Mouse (Mus musculus) intestine, embryonic 15.5 days (tissue): ENCODE results near the gene Eml6. TPM values are rescaled to one million over a fixed set of nuclear protein-coding genes. Genes with fewer than 3 reads are reported as not detected.

Experiments used
- ATAC-seq: fragments of 200-750 bp; cut with Nextera tagmentation; 2 replicates; pipeline ENCODE4 v1.8.0; 2017; ENCODE audit warnings: moderate TSS enrichment, moderate library complexity
- H3K27ac ChIP-seq: fragments of 300-500 bp; sonication (generic); 2 replicates; pipeline ENCODE4 v1.5.1; 2015; ENCODE audit warnings: mild to moderate bottlenecking, inconsistent platforms
- H3K27me3 ChIP-seq: fragments of 300-500 bp; sonication (generic); replicated peaks from 2 replicates; pipeline ENCODE4 v1.6.1; 2015; ENCODE audit warnings: inconsistent platforms
- H3K36me3 ChIP-seq: fragments of 300-500 bp; sonication (generic); 2 replicates; pipeline ENCODE4 v1.6.1; 2015; ENCODE audit warnings: inconsistent platforms
- H3K4me1 ChIP-seq: fragments of 300-500 bp; sonication (generic); replicated peaks from 2 replicates; pipeline ENCODE4 v1.6.1; 2015; ENCODE audit warnings: inconsistent platforms
- H3K4me2 ChIP-seq: fragments of 300-500 bp; sonication (generic); replicated peaks from 2 replicates; pipeline ENCODE4 v1.6.1; 2015; ENCODE audit warnings: mild to moderate bottlenecking, inconsistent platforms
- H3K4me3 ChIP-seq: fragments of 300-500 bp; sonication (generic); replicated peaks from 2 replicates; pipeline ENCODE4 v1.5.1; 2015; ENCODE audit warnings: inconsistent platforms
- H3K9ac ChIP-seq: fragments of 300-500 bp; sonication (generic); 2 replicates; pipeline ENCODE4 v1.6.1; 2015; ENCODE audit warnings: inconsistent platforms
- H3K9me3 ChIP-seq: fragments of 300-500 bp; sonication (generic); 2 replicates; pipeline ENCODE4 v1.6.1; 2016; ENCODE audit warnings: inconsistent platforms
- WGBS: fragments of 180-500 bp; shearing (Covaris S2); methylation state at CpG from one replicate; pipeline ENCODE4 v1.1.7; 2015; 5-methylcytosine and 5-hydroxymethylcytosine counted together
- polyA plus RNA-seq: library from polyadenylated mRNA; unstranded; fragments of >200 nt; fragmentation: Nextera tagmentation; extraction: Ambion mirVana; gene quantifications from 2 replicates; pipeline ENCODE4 v1.2.1, GENCODE M21; 2015

Eml6 gene
- polyA plus RNA-seq, 1 experiment from 2014 or later: 0.60 TPM

DNA sequence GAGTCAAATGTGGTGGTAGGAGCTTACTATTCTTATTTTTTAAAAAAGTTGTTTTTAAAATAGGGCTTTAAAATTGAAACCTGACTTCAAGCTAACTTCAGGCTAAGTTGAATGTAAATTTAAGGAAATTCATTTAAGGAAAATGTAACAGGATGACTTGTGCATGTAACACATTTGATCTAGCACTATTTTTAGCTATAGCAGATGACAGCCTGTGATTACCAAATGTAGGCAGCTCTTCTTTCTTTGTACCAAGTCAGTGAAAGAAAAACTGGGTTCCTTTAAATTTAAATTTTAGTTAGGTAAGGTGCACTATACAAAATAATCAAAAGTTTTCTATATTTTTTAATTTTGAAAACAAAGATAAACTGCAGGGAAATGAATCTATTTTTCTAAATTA, 300.7 kb downstream of the Eml6 start:
- Histone ChIP-seq H3K27ac (no peak overlapping the region), H3K4me3 (no peak overlapping the region), H3K9me3 (no peaks in the 10 kb centered on the region), H3K9ac (no peak overlapping the region), H3K4me1 (no peaks in the 10 kb centered on the region), H3K4me2 (no peak overlapping the region), H3K27me3 (no peaks in the 10 kb centered on the region), H3K36me3 (no peaks in the 10 kb centered on the region)
- ATAC-seq: no peak

DNA sequence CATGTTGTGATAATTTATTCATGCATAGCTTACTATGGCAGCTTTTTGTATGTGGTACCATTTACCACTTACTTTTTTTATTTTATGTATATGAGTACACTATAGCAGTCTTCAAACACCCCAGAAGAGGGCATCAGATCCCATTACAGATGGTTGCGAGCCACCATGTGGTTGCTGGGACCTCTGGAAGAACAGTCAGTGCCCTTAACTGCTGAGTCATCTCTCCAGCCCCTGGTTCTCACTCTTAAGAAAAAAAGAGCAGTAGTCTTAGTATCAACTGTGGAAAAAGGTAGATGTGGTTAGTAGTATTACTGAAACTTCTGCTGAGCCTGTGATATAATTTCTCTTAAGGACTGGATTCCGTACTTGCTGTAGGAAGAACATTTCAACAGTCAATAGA, 301.6 kb downstream of the Eml6 start:
- H3K4me2 ChIP-seq: no peak overlapping the region
- H3K9me3 ChIP-seq: no peaks in the 10 kb centered on the region
- no peak overlapping the region for H3K27ac ChIP-seq
- H3K4me3 ChIP-seq: no peak overlapping the region
- no peaks in the 10 kb centered on the region for H3K4me1 ChIP-seq
- no peak overlapping the region for H3K9ac ChIP-seq
- no peaks in the 10 kb centered on the region for H3K27me3 ChIP-seq
- ATAC-seq: no peak
- no peaks in the 10 kb centered on the region for H3K36me3 ChIP-seq
- WGBS: 94% methylated on average over 2 of the region's 2 CpGs

DNA sequence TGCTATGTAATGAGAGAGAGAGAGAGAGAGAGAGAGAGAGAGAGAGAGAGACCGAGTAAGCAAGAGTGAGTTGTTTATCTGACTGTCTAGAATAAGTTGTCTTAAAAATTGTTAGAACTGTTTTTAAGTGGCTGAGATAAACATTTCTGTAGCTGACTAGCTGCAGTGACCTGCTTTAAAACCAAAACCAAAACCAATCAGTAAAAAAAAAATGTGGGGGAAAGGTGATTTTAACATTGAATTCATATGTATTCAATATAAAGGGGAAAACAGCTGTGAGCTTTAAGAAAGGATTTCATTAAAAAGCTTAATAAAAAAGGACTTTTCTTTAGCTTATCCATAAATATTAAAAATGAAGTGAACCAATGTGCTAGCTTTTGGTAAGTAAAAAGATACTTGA, 306.2 kb downstream of the Eml6 start:
- no peak for ATAC-seq
- Histone ChIP-seq H3K9ac (no peak overlapping the region), H3K9me3 (no peaks in the 10 kb centered on the region), H3K4me2 (no peak overlapping the region), H3K27me3 (no peaks in the 10 kb centered on the region), H3K27ac (no peak overlapping the region), H3K36me3 (no peaks in the 10 kb centered on the region), H3K4me3 (no peak overlapping the region), H3K4me1 (peaks cover 5% of the 10 kb centered on the region)
- WGBS: 59% methylated on average over 1 of the region's 1 CpGs

DNA sequence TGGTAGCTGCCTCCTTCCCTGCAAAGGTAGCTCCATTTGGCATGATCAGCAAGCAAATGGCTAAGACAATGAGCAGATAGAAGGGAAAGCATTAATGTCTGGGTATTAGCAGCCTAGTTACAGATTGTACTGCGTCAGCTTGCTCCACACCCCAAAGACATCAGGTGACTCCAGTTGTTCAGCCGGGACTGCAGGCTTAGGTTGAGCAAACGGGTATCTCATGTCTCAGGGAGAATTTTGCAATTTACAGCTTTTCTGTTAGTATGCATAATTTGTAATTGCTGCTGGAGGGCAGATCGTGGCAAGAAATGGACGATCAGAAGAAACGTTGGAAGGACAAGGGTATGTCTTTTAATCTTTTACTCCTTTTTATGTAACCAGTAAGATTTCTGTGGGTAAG, 307.3 kb downstream of the Eml6 start:
- Histone ChIP-seq H3K4me2 (peak overlapping the region; percentile 15; the same call in 1 of the 2 replicates), H3K27me3 (no peaks in the 10 kb centered on the region), H3K4me1 (peaks cover 5% of the 10 kb centered on the region), H3K4me3 (no peak overlapping the region), H3K36me3 (no peaks in the 10 kb centered on the region), H3K9me3 (no peaks in the 10 kb centered on the region), H3K27ac (no peak overlapping the region), H3K9ac (no peak overlapping the region)
- WGBS: 29% methylated on average over 6 of the region's 6 CpGs
- ATAC-seq: peak; percentile 95

DNA sequence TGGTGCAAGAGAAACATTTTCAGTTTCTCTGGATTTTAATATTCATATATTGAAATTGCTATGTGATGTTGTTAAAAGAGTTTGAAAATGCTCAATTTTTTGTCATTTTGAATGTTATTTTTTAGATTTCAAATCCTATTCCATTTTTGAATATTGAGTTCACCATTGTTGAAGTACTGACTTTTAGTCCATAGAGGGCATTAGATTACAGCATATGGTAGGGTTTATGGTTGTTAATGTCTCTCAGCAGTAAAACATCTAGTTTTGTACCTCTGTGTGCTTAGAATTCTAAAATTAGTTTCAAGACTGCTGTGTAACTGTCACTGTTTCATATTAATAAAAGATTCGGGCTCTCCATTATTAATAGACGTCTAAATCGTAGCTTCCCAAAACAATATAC, 310.3 kb downstream of the Eml6 start:
- Histone ChIP-seq H3K36me3 (no peaks in the 10 kb centered on the region), H3K27me3 (no peaks in the 10 kb centered on the region), H3K4me1 (peaks cover 5% of the 10 kb centered on the region), H3K4me3 (no peak overlapping the region), H3K4me2 (no peak overlapping the region), H3K9me3 (no peaks in the 10 kb centered on the region), H3K9ac (no peak overlapping the region), H3K27ac (no peak overlapping the region)
- 79% methylated on average over 3 of the region's 3 CpGs for WGBS
- ATAC-seq: no peak

DNA sequence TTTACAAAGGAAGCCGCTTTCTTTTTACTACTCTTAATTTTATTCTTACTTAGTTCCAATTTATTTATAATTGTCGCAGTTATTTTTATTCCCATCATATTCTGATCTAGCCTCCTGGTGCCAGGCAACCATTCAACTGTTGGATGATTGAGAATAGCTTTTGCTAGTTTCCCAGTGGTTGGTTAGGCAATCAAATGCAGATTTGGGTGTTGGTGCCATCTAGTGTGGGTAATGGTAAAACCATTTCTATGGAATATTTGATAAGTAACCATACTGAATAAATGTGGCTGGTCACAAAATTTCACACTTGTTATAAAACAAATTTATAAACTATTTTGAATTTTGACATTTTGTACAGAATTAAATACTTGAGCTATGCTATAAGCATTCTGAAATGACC, 311.0 kb downstream of the Eml6 start:
- 97% methylated on average over 2 of the region's 2 CpGs for WGBS
- ATAC-seq: no peak

DNA sequence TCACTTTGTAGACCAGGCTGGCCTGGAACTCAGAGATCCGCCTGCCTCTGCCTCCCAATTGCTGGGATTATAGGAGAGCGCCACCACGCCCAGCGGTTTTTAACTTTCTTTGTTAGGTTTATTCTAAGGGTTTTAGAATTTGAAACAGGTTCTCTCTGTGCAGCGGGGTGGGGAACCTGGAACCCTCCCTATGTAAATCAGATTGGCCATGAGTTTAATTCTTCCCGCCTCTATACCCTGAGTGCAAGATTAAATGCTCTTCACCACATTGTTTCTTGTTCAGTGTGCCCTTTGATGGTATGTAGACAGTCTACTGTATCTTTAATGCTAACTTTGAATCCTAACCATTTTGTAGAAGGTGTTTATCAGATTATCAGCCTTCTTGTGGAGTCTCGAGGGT, 311.7 kb downstream of the Eml6 start:
- ATAC-seq: no peak
- no peaks in the 10 kb centered on the region for H3K9me3 ChIP-seq
- 91% methylated on average over 7 of the region's 7 CpGs for WGBS
- no peak overlapping the region for H3K27ac ChIP-seq
- H3K9ac ChIP-seq: no peak overlapping the region
- H3K4me1 ChIP-seq: peaks cover 5% of the 10 kb centered on the region
- H3K4me3 ChIP-seq: no peak overlapping the region
- no peaks in the 10 kb centered on the region for H3K27me3 ChIP-seq
- no peaks in the 10 kb centered on the region for H3K36me3 ChIP-seq
- H3K4me2 ChIP-seq: no peak overlapping the region

More for the DNA sequence above, 311.0 kb downstream of the Eml6 start:
- Histone ChIP-seq H3K27me3 (no peaks in the 10 kb centered on the region), H3K27ac (no peak overlapping the region), H3K4me3 (no peak overlapping the region), H3K9ac (no peak overlapping the region), H3K4me2 (no peak overlapping the region), H3K9me3 (no peaks in the 10 kb centered on the region), H3K4me1 (peaks cover 5% of the 10 kb centered on the region), H3K36me3 (no peaks in the 10 kb centered on the region)

DNA sequence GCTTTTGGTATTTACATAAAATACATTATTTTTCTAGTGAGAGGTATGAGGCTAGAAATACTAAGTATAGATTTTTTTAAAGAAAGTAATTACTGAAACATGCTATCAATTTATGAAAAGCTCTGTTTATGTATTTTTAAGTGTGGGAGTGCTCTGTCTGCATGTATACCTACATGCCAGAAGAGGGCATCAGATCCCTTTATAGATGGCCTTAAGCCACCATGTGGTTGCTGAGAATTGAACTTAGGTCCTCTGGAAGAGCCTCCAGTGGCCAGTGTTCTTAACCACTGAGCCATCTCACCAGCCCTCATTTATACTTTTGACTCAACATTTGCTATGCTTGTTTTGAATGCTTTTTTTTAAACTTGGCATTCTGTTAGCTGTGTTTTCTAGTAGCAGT, 316.3 kb downstream of the Eml6 start:
- no peaks in the 10 kb centered on the region for H3K9me3 ChIP-seq
- ATAC-seq: no peak

DNA sequence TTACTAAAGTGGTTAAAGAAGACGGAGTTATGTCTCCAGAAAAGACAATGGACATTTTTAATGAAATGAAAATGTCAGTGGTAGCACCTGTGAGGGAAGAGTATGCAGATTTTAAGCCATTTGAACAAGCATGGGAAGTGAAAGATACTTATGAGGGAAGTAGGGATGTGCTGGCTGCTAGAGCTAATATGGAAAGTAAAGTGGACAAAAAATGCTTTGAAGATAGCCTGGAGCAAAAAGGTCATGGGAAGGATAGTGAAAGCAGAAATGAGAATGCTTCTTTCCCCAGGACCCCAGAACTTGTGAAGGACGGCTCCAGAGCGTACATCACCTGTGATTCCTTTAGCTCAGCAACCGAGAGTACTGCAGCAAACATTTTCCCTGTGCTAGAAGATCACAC, 319.0 kb downstream of the Eml6 start:
- no peaks in the 10 kb centered on the region for H3K4me1 ChIP-seq
- ATAC-seq: no peak
- H3K27ac ChIP-seq: no peak overlapping the region
- no peaks in the 10 kb centered on the region for H3K9me3 ChIP-seq
- no peak overlapping the region for H3K4me2 ChIP-seq
- H3K36me3 ChIP-seq: no peaks in the 10 kb centered on the region
- no peaks in the 10 kb centered on the region for H3K27me3 ChIP-seq
- WGBS: 78% methylated on average over 4 of the region's 4 CpGs
- no peak overlapping the region for H3K4me3 ChIP-seq
- H3K9ac ChIP-seq: no peak overlapping the region

More for the DNA sequence above, 316.3 kb downstream of the Eml6 start:
- Histone ChIP-seq H3K9ac (no peak overlapping the region), H3K4me1 (no peaks in the 10 kb centered on the region), H3K27ac (no peak overlapping the region), H3K36me3 (no peaks in the 10 kb centered on the region), H3K4me3 (no peak overlapping the region), H3K4me2 (no peak overlapping the region), H3K27me3 (no peaks in the 10 kb centered on the region)

DNA sequence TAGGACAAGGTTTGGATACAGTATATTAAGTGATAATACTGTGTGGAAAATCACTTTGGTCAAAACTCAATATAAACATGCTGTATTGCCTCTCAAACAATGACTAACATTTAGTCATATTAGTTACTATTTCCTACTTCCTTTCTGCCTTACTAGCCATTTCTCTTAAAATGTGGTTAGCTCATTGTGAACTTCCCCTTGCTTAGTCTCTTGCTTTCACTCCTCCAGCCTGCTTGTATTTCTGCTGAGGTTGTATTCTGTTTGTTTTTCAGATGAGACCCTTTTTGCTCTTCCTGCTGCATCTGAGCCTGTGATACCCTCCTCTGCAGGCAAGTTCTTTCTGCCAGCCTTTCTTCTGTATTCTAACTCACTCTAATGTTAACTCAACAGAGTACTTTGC, 320.6 kb downstream of the Eml6 start:
- no peak overlapping the region for H3K27ac ChIP-seq
- no peak overlapping the region for H3K4me3 ChIP-seq
- no peaks in the 10 kb centered on the region for H3K9me3 ChIP-seq
- H3K36me3 ChIP-seq: no peaks in the 10 kb centered on the region
- no peak for ATAC-seq
- H3K27me3 ChIP-seq: no peaks in the 10 kb centered on the region
- no peak overlapping the region for H3K4me2 ChIP-seq
- H3K9ac ChIP-seq: no peak overlapping the region
- H3K4me1 ChIP-seq: no peaks in the 10 kb centered on the region

DNA sequence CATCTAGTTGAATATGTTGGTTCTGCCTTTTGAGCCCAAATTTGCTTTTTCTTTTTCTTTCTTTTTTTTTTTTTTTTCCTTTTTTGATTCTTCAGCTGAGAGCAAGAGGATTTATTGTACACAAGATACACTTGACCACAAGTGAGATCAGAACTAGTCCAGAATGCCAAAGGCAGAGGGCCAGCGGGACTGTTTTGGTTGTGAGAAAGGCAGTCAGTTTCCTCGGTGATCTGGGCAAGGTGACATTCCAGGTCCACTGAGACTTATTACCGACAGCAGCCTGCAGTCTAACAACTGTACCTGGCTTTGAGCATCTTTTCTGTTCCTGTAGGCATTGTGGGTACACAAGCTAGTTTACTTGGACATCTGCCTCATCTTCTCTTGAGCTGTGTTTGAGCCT, 323.1 kb downstream of the Eml6 start:
- Histone ChIP-seq H3K4me1 (no peaks in the 10 kb centered on the region), H3K4me2 (no peak overlapping the region), H3K4me3 (no peak overlapping the region), H3K27ac (no peak overlapping the region), H3K27me3 (no peaks in the 10 kb centered on the region), H3K9ac (no peak overlapping the region), H3K9me3 (no peaks in the 10 kb centered on the region), H3K36me3 (no peaks in the 10 kb centered on the region)
- 81% methylated on average over 3 of the region's 3 CpGs for WGBS
- no peak for ATAC-seq

DNA sequence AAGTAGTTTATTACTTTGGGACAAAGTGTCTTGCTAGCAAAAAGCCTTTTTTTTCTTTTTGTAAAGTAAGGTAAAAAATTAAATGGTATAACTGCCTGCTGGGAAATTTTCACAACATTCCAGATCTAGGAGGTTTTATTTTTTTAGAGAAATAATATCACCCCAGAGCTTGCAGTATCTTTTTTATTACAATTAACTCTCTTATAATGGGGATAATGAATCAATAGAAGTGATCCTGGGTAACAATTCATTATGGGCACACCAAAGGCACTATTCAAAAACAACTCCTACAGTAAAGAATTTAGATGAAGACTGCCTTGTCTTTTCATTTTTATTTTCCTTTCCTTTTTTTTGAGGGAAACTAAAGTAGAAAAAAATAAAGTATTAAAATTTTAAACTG, 331.1 kb downstream of the Eml6 start:
- Histone ChIP-seq H3K9me3 (no peaks in the 10 kb centered on the region), H3K4me3 (no peak overlapping the region), H3K9ac (no peak overlapping the region), H3K27ac (no peak overlapping the region), H3K27me3 (no peaks in the 10 kb centered on the region), H3K4me1 (0 out of 2 replicates have a peak, but pooled peaks cover 2% of the 10 kb centered on the region), H3K36me3 (no peaks in the 10 kb centered on the region), H3K4me2 (no peak overlapping the region)
- ATAC-seq: no peak

DNA sequence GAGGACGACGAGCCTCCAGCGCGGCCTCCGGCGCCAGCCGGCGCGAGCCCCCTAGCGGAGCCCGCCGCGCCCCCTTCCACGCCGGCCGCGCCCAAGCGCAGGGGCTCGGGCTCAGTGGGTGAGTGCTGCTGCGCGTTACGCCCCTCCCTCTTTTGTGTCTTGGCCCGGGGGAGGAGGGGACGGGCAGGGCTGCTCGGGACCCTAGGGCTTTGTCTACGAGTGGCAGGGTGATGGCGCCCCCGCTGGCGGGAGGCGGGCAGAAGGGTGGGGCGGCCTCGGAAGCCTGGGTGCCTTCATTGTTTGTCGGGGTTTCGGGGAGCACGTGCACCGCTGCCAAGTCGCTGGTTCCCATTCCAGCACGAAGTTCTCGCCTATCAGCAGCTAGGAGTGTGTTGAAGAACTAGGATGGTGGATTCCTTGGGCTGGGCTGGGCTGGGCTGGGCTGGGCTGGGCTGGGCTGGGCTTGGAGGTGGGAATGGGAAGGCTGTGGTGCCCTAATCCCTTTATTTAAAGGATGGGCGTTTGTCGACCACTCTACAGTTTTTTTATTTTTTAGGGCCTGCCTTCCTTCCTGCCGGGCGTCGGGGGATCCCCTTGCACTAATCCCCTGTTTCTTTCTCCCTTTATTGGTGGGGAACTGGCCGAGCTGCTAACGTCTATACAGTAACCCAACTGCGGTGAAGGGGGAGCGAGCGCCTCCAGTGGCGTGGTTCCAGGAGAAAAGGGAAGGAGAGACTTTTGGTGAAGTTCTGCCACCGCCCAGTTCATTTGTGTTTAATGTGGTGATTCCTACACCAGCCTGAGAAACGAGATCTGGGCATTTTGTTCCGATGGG, 332.0 kb downstream of the Eml6 start:
- Histone ChIP-seq H3K27ac (peak overlapping the region; percentile 99), H3K9me3 (no peaks in the 10 kb centered on the region), H3K4me2 (peak overlapping the region; percentile 60), H3K4me3 (peak overlapping the region; percentile 99), H3K4me1 (0 out of 2 replicates have a peak, but pooled peaks cover 2% of the 10 kb centered on the region), H3K27me3 (no peaks in the 10 kb centered on the region), H3K9ac (peak overlapping the region; percentile 98), H3K36me3 (no peaks in the 10 kb centered on the region)
- under 1% methylated on average over 53 of the region's 53 CpGs for WGBS
- peak; percentile 79 for ATAC-seq
